Mouse (Mus musculus) right cerebral cortex, postnatal 14 days (tissue): ENCODE data around the gene Src.

Experiments
- DNase-seq: peaks from one replicate; pipeline ENCODE4 v3.0.0; 2022

The Src gene

GRCm38 (mm10) chr2:157447297-157448158 lies 29.3 kb downstream of the Src start:
- no peak for DNase-seq

DNA sequence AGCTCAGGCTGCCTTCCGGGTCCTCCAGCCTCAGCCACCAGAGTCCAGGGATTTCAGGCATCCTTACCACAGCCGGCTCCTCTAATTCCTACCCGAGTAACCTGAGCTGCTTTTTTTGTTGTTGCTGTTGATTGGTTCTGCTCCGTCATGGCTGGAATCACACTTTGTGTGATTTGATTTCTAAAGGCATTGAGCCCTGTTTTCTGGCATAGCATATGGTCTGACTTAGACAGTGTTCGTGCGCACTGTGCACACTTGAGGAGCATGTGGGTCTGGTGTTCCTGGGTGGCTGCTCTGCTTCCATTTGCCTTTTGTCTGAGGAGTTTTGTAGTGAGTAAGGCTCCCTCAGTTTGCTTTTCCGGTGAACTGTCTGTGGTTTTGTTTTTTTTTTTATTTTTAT lies 30.1 kb downstream of the Src start:
- no peak for DNase-seq

DNA sequence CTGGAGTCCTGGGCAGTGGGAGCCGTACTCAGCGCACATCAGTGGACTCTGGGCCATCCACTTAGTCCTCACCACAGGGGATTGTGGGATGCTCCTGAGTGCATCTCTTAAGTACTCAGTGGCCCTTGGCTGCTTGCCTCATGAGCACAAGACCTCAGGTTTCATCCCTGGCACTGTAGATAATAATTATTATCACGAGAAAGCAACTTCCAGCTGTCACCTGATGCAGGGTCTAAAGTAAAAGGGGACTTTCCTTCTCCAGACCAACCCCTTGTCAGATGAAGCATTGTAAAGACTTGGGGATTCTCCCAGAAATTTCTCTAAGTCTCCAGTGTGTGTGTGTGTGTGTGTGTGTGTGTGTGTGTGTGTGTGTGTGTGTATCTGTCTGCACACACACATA lies 32.7 kb downstream of the Src start:
- no peak for DNase-seq

- DNase-seq, result no peak
Measured at GRCm38 (mm10) chr2:157451372-157452040, 33.3 kb downstream of the Src start.

GRCm38 (mm10) chr2:157457100-157457806 lies 39.0 kb downstream of the Src start:
- peak; percentile 85 for DNase-seq

GRCm38 (mm10) chr2:157458472-157458871 lies 40.2 kb downstream of the Src start:
- peak; percentile 89 for DNase-seq

- DNase-seq, result no peak
Measured at GRCm38 (mm10) chr2:157459736-157460135, 41.5 kb downstream of the Src start.

- peak; percentile 45 for DNase-seq
Measured at GRCm38 (mm10) chr2:157462776-157463710, 44.8 kb downstream of the Src start.

- no peak for DNase-seq
Measured at GRCm38 (mm10) chr2:157463887-157464745, 45.9 kb downstream of the Src start.

GRCm38 (mm10) chr2:157464746-157465126 lies 46.5 kb downstream of the Src start:
- peak; percentile 55 for DNase-seq

- peak; percentile 13 for DNase-seq
Measured at GRCm38 (mm10) chr2:157466836-157467235, 48.6 kb downstream of the Src start.

DNA sequence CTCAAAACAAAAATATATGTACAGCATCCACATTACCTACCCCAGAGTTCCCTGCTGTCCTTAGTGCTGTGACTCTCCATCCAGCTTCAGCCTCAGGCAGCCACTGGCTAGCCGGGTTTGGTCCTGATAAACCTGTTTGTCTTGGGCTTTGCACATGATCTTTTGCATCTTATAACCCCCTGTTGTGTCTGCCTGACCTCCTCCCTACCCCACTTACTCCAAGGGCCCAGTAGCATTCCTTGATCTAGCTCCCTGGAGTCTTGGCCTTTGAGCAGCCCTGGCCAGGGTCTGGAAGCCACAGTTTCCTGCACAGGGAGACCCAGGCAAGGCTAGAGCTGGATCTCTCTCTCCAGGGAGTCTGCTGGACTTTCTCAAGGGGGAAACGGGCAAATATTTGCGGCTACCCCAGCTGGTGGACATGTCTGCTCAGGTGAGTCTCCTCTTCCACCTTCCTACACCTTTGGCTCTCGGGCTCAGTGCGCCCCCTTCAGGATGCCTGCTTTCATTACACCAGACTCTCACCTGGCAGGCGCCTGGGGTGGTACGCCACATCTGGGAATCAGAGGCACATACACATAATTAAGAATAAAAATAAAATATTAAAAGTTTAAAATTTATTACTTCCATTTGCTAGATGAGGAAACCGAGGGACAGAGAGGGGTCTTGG lies 50.0 kb downstream of the Src start:
- peak; percentile 12 for DNase-seq

DNA sequence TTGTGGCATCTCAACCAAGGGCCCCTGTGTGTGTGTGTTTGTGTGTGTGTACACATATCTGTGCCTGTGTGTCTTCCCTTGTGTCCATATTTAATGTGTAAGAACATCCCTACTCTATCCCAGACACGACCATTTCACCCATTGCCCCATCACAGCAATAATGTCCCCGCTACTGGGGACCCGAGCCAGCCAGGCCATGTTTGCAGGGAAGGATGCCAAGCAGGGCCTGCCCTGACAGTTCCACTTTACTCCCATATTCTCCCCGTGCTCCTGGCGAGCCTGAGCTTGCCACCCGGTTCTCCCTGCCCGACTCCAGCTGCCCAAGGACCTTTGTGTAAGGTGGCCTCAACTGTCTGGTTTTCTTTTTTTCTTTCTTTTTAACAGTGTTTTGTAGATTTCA lies 53.0 kb downstream of the Src start:
- DNase-seq, result no peak

DNA sequence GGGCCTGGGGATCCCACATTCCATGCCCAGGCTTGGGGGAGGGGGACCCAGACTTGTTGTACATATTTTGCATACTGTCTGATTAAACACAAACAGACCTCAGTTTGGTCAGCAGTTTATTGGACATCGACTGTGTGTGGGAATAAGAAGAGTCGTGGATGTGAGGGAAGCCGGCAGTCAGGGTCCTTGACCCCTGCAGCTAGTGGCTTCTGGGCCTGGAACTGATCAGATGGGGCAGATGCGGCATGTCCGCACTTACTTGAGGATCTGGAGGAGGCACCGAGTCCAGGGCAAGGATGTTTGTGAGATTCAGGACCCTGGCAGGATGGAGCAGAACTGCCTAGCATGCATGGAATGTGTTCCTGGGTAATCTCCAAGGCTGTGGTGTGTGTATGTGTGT lies 53.5 kb downstream of the Src start:
- no peak for DNase-seq

DNA sequence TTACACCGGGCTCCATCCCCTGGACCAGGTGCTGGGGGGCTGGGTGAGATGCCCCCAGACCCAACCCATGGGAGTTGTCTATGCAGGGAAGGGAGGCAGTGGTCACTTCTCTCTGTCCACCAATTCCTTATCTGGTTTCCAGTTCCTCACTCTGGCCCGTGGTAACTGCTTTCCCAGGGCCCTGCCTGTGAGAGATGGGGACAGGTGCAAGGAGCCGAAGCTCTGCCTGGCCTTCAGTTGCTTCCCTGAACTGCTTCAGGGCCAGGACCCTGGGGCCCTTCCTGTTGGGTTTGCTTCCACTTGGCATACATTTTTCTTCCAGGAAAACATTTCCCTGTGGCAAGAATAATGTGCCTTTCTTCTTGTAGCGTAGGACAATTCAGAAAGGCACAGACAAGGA lies 54.2 kb downstream of the Src start:
- DNase-seq, result no peak

GRCm38 (mm10) chr2:157474269-157474729 lies 56.1 kb downstream of the Src start:
- DNase-seq, result no peak

- no peak for DNase-seq
Measured at GRCm38 (mm10) chr2:157475437-157476379, 57.5 kb downstream of the Src start.

DNA sequence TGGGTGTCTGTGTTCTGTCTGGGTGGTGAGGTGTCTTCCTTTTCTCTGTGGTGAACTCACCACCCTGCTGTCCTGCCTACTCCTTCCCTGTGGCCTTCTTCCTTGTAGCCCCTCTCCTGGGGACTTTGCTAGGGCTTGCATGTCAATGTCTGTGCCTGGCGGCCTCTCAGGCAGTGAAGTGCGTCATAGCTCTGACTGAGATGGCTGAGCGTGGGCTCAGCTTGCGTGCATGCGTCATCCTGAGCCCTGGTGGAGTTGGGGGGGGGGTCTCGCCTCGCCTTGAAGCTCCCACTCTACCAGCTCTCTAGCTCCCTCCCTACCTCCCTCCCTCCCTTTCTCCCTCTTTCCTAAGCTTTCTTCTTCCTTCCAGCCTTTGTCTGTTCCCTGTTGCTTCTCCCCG lies 60.4 kb downstream of the Src start:
- DNase-seq, result no peak

DNA sequence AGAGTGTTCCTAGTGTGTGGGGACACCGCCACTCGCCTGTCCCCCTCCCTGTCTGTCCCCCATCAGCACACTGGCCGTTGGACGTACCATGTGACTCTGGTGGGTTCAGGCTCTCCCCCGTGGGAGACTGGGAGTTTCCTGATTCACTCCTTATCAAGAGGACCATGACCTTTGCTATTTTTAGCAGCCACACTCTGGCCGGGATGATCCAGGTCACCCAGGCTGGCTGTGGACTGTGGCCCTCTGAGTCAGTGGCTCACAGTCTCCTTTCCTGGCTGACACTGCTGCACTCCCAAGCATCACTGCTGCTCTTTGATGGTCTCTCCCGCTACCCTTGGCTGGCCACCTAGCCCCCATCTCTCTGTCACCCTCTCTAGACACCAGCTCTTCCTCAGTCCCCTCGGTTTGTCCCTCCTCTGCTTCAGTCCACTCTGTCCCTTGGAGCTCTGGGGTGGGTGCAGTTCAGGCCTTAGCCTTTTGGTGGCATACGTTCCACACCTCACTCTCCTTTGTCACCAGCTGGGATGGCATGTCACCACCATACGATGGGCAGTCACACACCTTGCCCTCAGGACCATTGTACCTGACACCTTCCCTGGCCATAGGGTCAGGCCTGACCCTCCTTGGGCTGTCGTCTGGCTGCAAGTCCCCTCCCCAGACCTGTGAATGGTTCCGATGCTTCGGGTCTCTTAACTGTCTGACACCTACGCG lies 61.8 kb downstream of the Src start:
- no peak for DNase-seq
